Mouse (Mus musculus) ovary, postnatal 10 days (tissue): Measurements from ENCODE around the gene Rab31.
"Not testable (repeated sequence)": the region's sequence is repeated elsewhere in the genome, so short reads cannot be mapped to it uniquely, and the experiment has no call there.

Source experiments
- DNase-seq: peaks from one replicate; pipeline ENCODE4 v3.0.0; 2022; ENCODE audit warnings: low spot score

The Rab31 gene

GRCm38 (mm10) chr17:65663329-65664078 is 109.0 kb downstream of the Rab31 start:
- no peak for DNase-seq

DNA sequence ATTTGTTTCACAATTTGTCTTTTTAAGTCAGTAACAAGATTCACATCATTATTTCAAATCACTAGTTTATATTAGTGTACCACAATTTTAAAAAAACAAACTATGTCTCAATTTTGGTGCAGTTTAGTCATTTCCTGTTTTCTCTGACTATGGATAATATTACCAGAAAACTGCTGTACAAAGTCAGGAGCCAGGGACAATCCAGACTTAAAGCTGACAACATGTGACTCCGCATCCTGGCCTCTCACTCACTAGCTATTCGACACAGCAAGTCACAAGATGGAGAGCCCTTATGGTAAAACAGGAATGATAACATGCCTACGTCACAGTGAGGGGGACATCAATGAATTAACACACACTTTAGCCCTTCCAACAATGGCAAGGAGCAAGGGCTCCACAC is 109.9 kb downstream of the Rab31 start:
- no peak for DNase-seq

GRCm38 (mm10) chr17:65658416-65658815 is 114.1 kb downstream of the Rab31 start:
- no peak for DNase-seq

GRCm38 (mm10) chr17:65657958-65658357 is 114.6 kb downstream of the Rab31 start:
- no peak for DNase-seq

DNA sequence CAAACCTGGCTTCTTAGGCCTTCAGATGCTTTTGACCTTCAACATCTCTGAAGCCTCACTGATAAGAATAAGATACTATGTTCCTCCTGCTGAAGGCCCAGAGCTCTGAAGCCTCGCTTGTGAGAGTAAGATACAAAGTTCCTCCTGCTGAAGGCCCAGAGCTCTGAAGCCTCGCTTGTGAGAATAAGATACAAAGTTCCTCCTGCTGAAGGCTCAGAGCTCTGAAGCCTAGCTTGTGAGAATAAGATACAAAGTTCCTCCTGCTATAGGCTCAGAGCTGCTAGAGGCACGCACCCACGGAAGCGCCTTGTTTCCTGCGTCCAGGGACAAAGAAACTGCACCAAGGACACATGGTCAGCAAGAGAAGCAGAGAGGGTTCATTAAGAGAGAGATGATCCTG is 115.8 kb downstream of the Rab31 start:
- no peak for DNase-seq

DNA sequence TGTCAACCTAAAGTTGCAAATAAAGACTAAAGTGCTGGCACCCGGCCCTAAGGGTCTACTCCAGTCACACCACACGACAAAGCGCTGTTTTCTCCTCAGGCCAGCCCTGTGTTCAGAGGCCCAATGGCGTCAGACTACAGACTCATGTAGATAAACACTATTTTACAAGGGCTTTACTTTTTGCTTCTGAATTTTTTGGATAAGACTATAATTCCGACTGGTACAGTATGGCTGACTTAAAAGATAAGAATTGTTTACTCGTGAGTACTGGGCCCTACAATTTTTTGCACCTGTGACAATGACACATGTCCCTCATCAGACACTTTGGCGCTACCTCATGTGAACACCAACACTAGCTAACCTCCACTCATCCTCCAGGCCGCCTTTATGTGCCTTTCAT is 116.5 kb downstream of the Rab31 start:
- no peak for DNase-seq

DNA sequence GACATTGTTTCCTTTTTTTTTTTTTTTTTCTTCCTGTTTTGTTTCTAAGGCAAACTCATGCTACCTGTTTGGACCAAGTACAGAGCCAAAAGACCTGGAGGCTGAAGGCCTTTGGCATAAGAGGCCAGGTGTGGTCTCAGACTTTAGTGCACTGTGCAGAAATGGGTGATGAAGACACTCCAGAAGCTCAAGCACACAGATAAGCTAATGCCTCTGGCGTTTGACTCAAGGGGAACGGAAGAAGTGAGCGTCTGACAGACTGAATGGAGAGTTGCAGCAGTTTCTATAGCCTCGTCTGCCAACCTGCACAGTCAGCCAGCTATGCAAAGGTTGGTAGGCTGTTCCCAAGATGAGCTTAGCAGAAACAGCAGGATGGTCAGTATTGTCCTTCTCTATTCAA is 116.9 kb downstream of the Rab31 start:
- no peak for DNase-seq

GRCm38 (mm10) chr17:65650598-65650997 is 122.0 kb downstream of the Rab31 start:
- DNase-seq: no peak

DNA sequence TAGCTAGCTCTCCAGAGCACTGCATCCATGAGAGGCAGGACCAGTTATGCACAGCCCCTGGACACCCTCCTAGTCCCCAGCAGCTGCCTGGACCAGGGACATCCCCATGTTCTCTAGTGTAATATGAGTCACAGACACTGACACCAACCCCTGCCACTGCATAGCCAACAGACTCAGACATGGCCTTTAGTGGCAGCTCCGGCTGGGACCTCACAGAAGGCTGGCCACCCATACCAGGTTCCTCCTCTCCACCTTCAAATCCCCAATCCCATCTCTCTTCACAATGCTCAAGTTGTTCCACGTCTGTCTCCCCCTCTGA is 123.4 kb downstream of the Rab31 start:
- no peak for DNase-seq

GRCm38 (mm10) chr17:65648371-65649174 is 124.0 kb downstream of the Rab31 start:
- no peak for DNase-seq

DNA sequence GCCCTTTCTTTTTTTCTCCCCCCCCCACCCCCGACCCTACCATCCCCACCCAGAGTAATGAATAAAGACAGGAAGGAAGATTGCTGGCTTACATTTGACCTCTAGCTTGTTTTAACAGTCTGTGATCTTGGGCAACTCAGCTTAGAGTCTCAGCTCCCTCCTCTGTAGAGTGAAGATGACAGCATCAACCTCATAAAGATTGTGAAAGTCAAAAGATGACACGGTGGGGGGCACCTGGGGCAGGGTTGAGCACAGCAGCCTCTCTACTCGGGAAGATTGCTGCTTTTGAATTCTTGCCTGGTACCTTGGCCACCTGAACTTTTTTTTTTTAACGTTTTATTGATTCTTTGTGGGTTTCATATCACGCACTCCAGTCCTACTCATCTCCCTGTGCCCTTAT is 124.6 kb downstream of the Rab31 start:
- DNase-seq: no peak

DNA sequence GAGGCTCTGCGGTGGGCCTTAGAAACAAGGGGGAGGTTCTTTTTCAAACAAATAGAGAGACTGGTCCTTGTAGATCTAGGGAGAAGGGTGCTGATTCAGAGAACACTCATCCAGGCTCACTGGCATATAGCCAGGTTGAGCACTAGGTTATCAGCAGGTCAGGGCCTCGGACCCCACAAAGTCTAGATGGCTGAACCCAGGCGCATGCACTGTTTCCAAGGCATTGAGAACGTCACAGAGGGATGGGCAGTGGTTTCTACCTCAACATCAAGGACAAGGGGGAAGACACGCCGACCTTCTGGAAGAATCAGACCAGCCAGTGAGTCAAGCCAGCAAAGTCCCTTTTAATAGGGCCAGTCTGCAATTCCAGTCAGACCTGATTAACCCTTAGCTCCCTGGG is 125.3 kb downstream of the Rab31 start:
- DNase-seq: no peak

- DNase-seq: no peak
Measured at GRCm38 (mm10) chr17:65643579-65643978, 129.0 kb downstream of the Rab31 start.

- no peak for DNase-seq
Measured at GRCm38 (mm10) chr17:65643051-65643521, 129.5 kb downstream of the Rab31 start.

DNA sequence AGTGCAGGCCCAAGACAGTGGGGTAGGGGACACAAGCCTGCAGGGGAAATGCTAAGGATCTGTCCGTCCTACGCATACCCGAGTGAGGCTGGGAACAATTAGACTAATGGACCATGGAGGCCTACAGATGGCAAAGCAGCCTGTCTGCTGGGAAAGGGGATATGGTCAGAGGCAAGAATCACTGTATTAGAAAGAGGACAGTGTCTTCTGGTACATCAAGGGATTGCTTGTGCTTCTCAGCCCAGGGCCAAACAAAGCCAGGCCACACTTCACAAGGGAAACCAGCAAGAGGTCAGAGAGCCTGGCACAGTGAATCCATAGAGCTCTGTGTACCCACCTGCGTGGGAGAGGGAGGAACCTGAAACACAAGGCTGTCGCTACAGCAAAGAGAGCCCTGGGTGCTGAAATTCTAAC is 130.0 kb downstream of the Rab31 start:
- DNase-seq: no peak

DNA sequence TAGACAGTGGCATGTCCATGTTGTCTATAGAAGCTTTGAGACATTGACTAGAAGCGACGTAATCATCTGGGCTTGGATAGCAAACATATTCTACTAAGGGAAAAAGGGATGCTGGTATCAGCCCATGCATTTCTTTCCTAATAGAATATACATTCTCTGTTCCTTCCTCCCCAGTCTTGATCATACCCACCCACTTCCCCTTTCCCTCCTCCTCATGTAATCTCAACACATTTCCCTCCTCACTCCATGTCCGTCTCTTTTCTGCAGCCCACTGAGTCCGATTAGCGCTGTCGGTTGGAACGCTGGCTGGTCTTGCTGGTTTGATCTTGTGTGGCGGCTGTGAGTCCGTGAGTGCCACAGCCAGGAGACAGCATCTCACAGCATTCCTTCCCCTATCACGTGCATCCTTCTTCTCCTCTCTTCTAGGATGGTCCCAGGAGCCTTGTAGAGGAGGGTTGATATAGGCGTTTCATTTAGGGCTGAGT is 130.8 kb downstream of the Rab31 start, which contains the start of gene Txndc2:
Gene Txndc2 (minus strand): TSS at position 435 of the 485 bp plus-strand sequence.
- no peak for DNase-seq

DNA sequence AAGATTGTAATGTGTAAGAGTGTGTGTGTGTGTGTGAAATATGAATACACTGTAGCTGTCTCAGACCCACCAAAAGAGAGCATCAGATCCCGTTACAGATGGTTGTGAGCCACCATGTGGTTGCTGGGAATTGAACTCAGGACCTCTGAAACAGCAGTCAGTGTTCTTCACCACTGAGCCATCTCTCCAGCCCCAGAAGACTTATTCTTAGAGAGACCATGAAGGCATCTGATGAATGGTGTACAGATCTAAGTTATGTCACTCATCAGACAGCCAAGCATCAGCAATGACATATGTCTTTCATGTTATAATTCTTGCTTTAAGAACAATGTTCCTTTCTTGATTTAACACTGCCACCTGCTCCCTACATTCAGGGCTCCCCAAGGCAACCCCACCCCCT is 133.4 kb downstream of the Rab31 start:
- DNase-seq: no peak

DNA sequence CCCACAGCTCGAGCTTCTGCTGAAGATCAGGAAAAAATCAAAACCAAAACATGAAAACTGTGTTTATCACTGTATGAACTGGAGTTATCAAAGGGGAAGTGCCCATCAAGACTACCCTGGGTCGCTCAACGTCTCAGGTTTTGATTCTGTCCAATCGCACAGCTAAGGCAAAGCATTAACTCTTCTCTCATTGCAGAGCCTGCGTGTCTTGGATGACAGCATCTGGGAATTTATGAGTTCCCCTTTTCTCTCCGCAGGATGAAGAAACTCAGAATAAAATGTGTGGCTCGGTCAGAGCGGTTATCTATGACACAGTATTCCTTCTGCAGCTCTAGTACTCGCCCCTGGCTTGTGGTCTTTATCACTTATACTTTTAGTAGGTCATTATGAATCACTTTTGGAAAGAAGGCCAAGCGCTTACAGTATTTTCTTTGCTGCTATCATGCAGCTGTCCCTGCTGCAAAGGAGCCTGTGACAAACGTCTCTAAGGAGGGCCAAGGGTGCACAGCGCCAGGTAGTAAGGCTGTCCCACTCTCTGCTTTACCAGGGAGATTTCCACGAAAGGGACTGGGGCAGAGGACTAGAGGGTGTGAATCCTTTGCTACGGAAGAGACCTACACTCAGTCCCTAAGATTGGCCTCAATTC is 136.7 kb downstream of the Rab31 start:
- no peak for DNase-seq

GRCm38 (mm10) chr17:65629943-65630342 is 142.6 kb downstream of the Rab31 start:
- no peak for DNase-seq

GRCm38 (mm10) chr17:65628823-65629532 is 143.6 kb downstream of the Rab31 start:
- not testable (repeated sequence) for DNase-seq

DNA sequence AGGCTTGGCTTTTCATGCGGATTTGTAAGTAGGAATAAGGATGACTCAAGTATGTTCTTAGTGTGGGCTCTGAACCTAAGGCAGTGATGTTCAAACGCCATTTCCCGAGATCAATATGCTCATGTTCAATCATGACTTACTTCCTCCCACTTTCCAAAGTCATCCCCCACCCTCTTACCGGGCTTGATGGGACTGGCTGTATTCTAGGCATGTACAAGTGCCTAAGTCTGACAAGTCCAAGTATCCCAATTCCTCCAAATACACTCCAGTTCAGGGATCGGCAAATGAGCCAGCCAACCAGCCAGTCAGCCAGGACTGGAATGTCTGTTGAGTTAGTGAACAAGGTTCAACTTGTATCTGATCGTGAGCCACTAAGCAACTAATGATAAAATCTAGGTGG is 146.3 kb downstream of the Rab31 start:
- no peak for DNase-seq

- no peak for DNase-seq
Measured at GRCm38 (mm10) chr17:65625563-65625962, 147.0 kb downstream of the Rab31 start.
